Mouse (Mus musculus) small intestine, adult 2 months (tissue): ENCODE measurements around the gene Thap2. TPM values are rescaled to one million over a fixed set of nuclear protein-coding genes. Genes with fewer than 3 reads are reported as not detected.

Experiments
- H3K27ac ChIP-seq: fragments of 200-500 bp; 2 replicates; pipeline ENCODE4 v1.5.1; 2012; ENCODE audit warnings: low read depth, low read length, control low read depth, inconsistent platforms; ENCODE audit not compliant: insufficient read depth
- H3K27me3 ChIP-seq: fragments of 200-500 bp; 2 replicates; pipeline ENCODE4 v1.6.1; 2012; ENCODE audit warnings: mild to moderate bottlenecking, moderate library complexity, low read length, inconsistent platforms; ENCODE audit not compliant: control insufficient read depth, insufficient read depth
- H3K36me3 ChIP-seq: fragments of 200-500 bp; 2 replicates; pipeline ENCODE4 v1.6.1; 2012; ENCODE audit warnings: mild to moderate bottlenecking, low read length, control low read depth, inconsistent platforms; ENCODE audit not compliant: control insufficient read depth, insufficient read depth
- H3K4me1 ChIP-seq: fragments of 200-500 bp; 2 replicates; pipeline ENCODE4 v1.6.1; 2012; ENCODE audit warnings: low read length, inconsistent platforms, mixed read lengths; ENCODE audit not compliant: control insufficient read depth, insufficient read depth, insufficient read length
- H3K4me3 ChIP-seq: fragments of 200-500 bp; 2 replicates; pipeline ENCODE4 v1.5.1; 2012; ENCODE audit warnings: low read depth, mild to moderate bottlenecking, control low read depth, inconsistent platforms, low read length, moderate library complexity
- CTCF ChIP-seq: fragments of 200-500 bp; IDR thresholded peaks from 2 replicates; pipeline ENCODE4 v1.5.1; 2012; ENCODE audit warnings: low read depth, mild to moderate bottlenecking, control low read depth, inconsistent platforms, low read length, moderate library complexity, mixed read lengths; ENCODE audit not compliant: insufficient replicate concordance, insufficient read length; ENCODE audit errors: extremely low read depth
- POLR2A ChIP-seq: fragments of 200-500 bp; IDR thresholded peaks from 2 replicates; pipeline ENCODE4 v1.6.1; 2012; ENCODE audit warnings: low read depth, mild to moderate bottlenecking, control low read depth, inconsistent platforms, low read length, moderate library complexity
- WGBS: fragments of 180-500 bp; shearing (Covaris S2); methylation state at CpG from one replicate; pipeline ENCODE4 v1.1.7; 2018; 5-methylcytosine and 5-hydroxymethylcytosine counted together
- polyA plus RNA-seq: library from polyadenylated mRNA; depleted of rRNA; stranded (reverse); fragments of >200 nt; gene quantifications from 2 replicates; pipeline ENCODE4 v1.2.3, GENCODE M21; 2012

Thap2 gene
- polyA plus RNA-seq, 1 experiment: 2.1 TPM

GRCm38 (mm10) chr10:115391076-115391475 lies 6.8 kb upstream of the Thap2 start:
- peaks cover 3% of the 10 kb centered on the region; the same call in 1 of the 2 replicates for H3K4me1 ChIP-seq
- TF ChIP-seq CTCF: no peak
- no peak for TF ChIP-seq POLR2A
- no peaks in the 10 kb centered on the region for H3K27me3 ChIP-seq
- H3K27ac ChIP-seq: no peak overlapping the region
- no peak overlapping the region for H3K4me3 ChIP-seq
- peaks cover 25% of the 10 kb centered on the region for H3K36me3 ChIP-seq
- 92% methylated on average over 4 of the region's 4 CpGs for WGBS

GRCm38 (mm10) chr10:115387891-115388290 lies 3.6 kb upstream of the Thap2 start:
- H3K27ac ChIP-seq: no peak overlapping the region
- peaks cover 16% of the 10 kb centered on the region for H3K36me3 ChIP-seq
- H3K27me3 ChIP-seq: no peaks in the 10 kb centered on the region
- H3K4me3 ChIP-seq: no peak overlapping the region
- no peak for TF ChIP-seq POLR2A
- TF ChIP-seq CTCF: no peak
- peaks cover 3% of the 10 kb centered on the region; the same call in 1 of the 2 replicates for H3K4me1 ChIP-seq
- 64% methylated on average over 3 of the region's 3 CpGs for WGBS

GRCm38 (mm10) chr10:115385018-115386002 lies 1.1 kb upstream of the Thap2 start:
- Histone ChIP-seq H3K27ac (peak overlapping the region; percentile 88), H3K4me1 (peaks cover 5% of the 10 kb centered on the region), H3K4me3 (peak overlapping the region; percentile 92), H3K36me3 (peaks cover 4% of the 10 kb centered on the region), H3K27me3 (no peaks in the 10 kb centered on the region)
- TF ChIP-seq CTCF: no peak
- TF ChIP-seq POLR2A: no peak; the same call in 1 of the 2 replicates
- under 1% methylated on average over 101 of the region's 101 CpGs for WGBS

- Histone ChIP-seq H3K4me3 (peak overlapping the region; percentile 92), H3K4me1 (peaks cover 5% of the 10 kb centered on the region)
- WGBS: under 1% methylated on average over 15 of the region's 15 CpGs
Observed at GRCm38 (mm10) chr10:115383644-115384220, 511 bp downstream of the Thap2 start.

GRCm38 (mm10) chr10:115382846-115383643 lies 1.2 kb downstream of the Thap2 start:
- no peak for TF ChIP-seq POLR2A
- 25% methylated on average over 12 of the region's 12 CpGs for WGBS
- H3K4me3 ChIP-seq: no peak overlapping the region
- peak overlapping the region; percentile 2; the same call in 1 of the 2 replicates for H3K27ac ChIP-seq
- H3K27me3 ChIP-seq: no peaks in the 10 kb centered on the region
- H3K4me1 ChIP-seq: peaks cover 4% of the 10 kb centered on the region
- no peaks in the 10 kb centered on the region for H3K36me3 ChIP-seq

More at GRCm38 (mm10) chr10:115383644-115384220, 511 bp downstream of the Thap2 start:
- peaks cover 2% of the 10 kb centered on the region for H3K36me3 ChIP-seq
- TF ChIP-seq POLR2A (0 out of 2 replicates have a peak, but pooled peaks have one; percentile 33), CTCF (no peak)
- no peaks in the 10 kb centered on the region for H3K27me3 ChIP-seq
- peak overlapping the region; percentile 91 for H3K27ac ChIP-seq

- Histone ChIP-seq H3K27me3 (no peaks in the 10 kb centered on the region), H3K4me1 (peaks cover 2% of the 10 kb centered on the region), H3K4me3 (no peak overlapping the region), H3K27ac (no peak overlapping the region), H3K36me3 (peaks cover 3% of the 10 kb centered on the region; the same call in 1 of the 2 replicates)
- WGBS: 90% methylated on average over 2 of the region's 2 CpGs
- no peak for TF ChIP-seq POLR2A
- TF ChIP-seq CTCF: no peak
Observed at GRCm38 (mm10) chr10:115381506-115382084, 2.6 kb downstream of the Thap2 start.
